Comparison of ENCODE assay signal across 8 mouse cellular contexts in genomic region chr15:103182166-103182790, GRCm38 (mm10). TPM values are rescaled to one million over a fixed set of nuclear protein-coding genes. Genes with fewer than 3 reads are reported as not detected.
DNase-seq lines count a peak whose midpoint lies in the region; ATAC-seq lines count a peak whose summit lies in the region.

No protein-coding gene starts in this region.

- H3K4me1 ChIP-seq in limb, embryonic 10.5 days = peaks cover 54% of the 10 kb centered on the region
- peaks cover 7% of the 10 kb centered on the region for H3K4me1 ChIP-seq in midbrain, embryonic 11.5 days (ENCODE audit: control insufficient read depth, insufficient read depth, low read length)

- H3K9me3 ChIP-seq in limb, embryonic 10.5 days (replicated peaks) = no peaks in the 10 kb centered on the region
- no peaks in the 10 kb centered on the region for H3K9me3 ChIP-seq in midbrain, embryonic 11.5 days (ENCODE audit: control insufficient read depth, low read length)

- peak overlapping the region; percentile 70 for H3K27ac ChIP-seq in limb, embryonic 10.5 days
- no peak overlapping the region for H3K27ac ChIP-seq in midbrain, embryonic 11.5 days (ENCODE audit: low read depth, low read length)

- WGBS in limb, embryonic 10.5 days = 1% methylated on average over 44 of the region's 48 CpGs
- 2% methylated on average over 41 of the region's 48 CpGs for WGBS in midbrain, embryonic 11.5 days

- H3K4me2 ChIP-seq in midbrain, embryonic 11.5 days = peak overlapping the region; percentile 11; the same call in 1 of the 2 replicates

- 0 out of 2 replicates have a peak, but pooled peaks have one; percentile 13 for ATAC-seq in cerebellum, adult (ENCODE audit: insufficient number of reproducible peaks, low FRiP score, low TSS enrichment)
- peak; percentile 65 for ATAC-seq in inflammation-experienced regulatory T-cells, adult 6 months
- ATAC-seq in midbrain, embryonic 11.5 days (ENCODE audit: low FRiP score) = peak; percentile 49

- no peak overlapping the region for H3K9ac ChIP-seq in midbrain, embryonic 11.5 days (ENCODE audit: low read length)

- DNase-seq in cerebellum, adult 9-10 months = no peak
- DNase-seq in embryo, embryonic 10 days (ENCODE audit: low spot score) = peak; percentile 89
- peak; percentile 71 for DNase-seq in gastrocnemius, postnatal 25 days
- peak; percentile 97 for DNase-seq in limb, embryonic 10.5 days (ENCODE audit: low spot score)
- peak; percentile 99 for DNase-seq in midbrain, embryonic 11.5 days (ENCODE audit: low spot score, missing footprints)
- peak; percentile 66 for DNase-seq in spleen, adult 12 weeks (ENCODE audit: low spot score)

- no peaks in the 10 kb centered on the region for H3K36me3 ChIP-seq in limb, embryonic 10.5 days
- no peaks in the 10 kb centered on the region for H3K36me3 ChIP-seq in midbrain, embryonic 11.5 days (ENCODE audit: control insufficient read depth, insufficient read depth, low read length)

- peak overlapping the region; percentile 49 for H3K4me3 ChIP-seq in limb, embryonic 10.5 days
- no peak overlapping the region for H3K4me3 ChIP-seq in midbrain, embryonic 11.5 days (ENCODE audit: low read depth, low read length)

- H3K27me3 ChIP-seq in limb, embryonic 10.5 days (ENCODE audit: low read depth, poor library complexity, severe bottlenecking) = peaks cover 63% of the 10 kb centered on the region
- H3K27me3 ChIP-seq in midbrain, embryonic 11.5 days (ENCODE audit: control insufficient read depth, insufficient read depth, low read length) = peaks cover 59% of the 10 kb centered on the region

RNA-seq across cellular contexts. Expression of gene Smug1, which starts 15.4 kb away (rescaled TPM):
- total RNA-seq in gastrocnemius, postnatal 25 days (2021) = 10 to 100 TPM in 1 of 2 experiments, 1 to 10 TPM in 1; 9.4 to 11.7 TPM
- 1 to 10 TPM; 3.8 to 7.3 (median 6.4) TPM for polyA plus RNA-seq in inflammation-experienced regulatory T-cells, adult 6 months (2017; shearing (Covaris generic))
- 16.2 and 16.8 TPM in 2 replicates for polyA plus RNA-seq in limb, embryonic 10.5 days (2016; fragmentation: Nextera tagmentation; extraction: Ambion mirVana)
- 26.5 and 27.2 TPM in 2 replicates for polyA plus RNA-seq in midbrain, embryonic 11.5 days (2014; fragmentation: Nextera tagmentation; extraction: Ambion mirVana)

RNA-seq across cellular contexts. Expression of gene Cbx5, which starts 57.3 kb away (rescaled TPM):
- total RNA-seq in gastrocnemius, postnatal 25 days (2021) = 10 to 100 TPM; 29.0 to 29.6 TPM
- 10 to 100 TPM; 21.7 to 48.8 (median 23.8) TPM for polyA plus RNA-seq in inflammation-experienced regulatory T-cells, adult 6 months (2017; shearing (Covaris generic))
- polyA plus RNA-seq in limb, embryonic 10.5 days (2016; fragmentation: Nextera tagmentation; extraction: Ambion mirVana) = 191 and 215 TPM in 2 replicates
- polyA plus RNA-seq in midbrain, embryonic 11.5 days (2014; fragmentation: Nextera tagmentation; extraction: Ambion mirVana) = 206 and 218 TPM in 2 replicates

RNA-seq across cellular contexts. Expression of gene Hnrnpa1, which starts 58.0 kb away (rescaled TPM):
- total RNA-seq in gastrocnemius, postnatal 25 days (2021) = 10 to 100 TPM; 82.8 to 89.0 TPM
- polyA plus RNA-seq in inflammation-experienced regulatory T-cells, adult 6 months (2017; shearing (Covaris generic)) = 100 to 1,000 TPM; 360 to 441 (median 366) TPM
- polyA plus RNA-seq in limb, embryonic 10.5 days (2016; fragmentation: Nextera tagmentation; extraction: Ambion mirVana) = 1,775 and 1,966 TPM in 2 replicates
- polyA plus RNA-seq in midbrain, embryonic 11.5 days (2014; fragmentation: Nextera tagmentation; extraction: Ambion mirVana) = 1,348 and 1,391 TPM in 2 replicates

Comparison
In these comparisons a context has a peak if more than half of its experiments do, and no peak if none do; other contexts are left out.
1. ATAC-seq: peak in every context shown above with its lines; median percentile 65 in inflammation-experienced regulatory T-cells, adult 6 months; 49 in midbrain, embryonic 11.5 days; 13 in cerebellum, adult.